27 mouse cellular contexts compared by ENCODE assay signal in genomic region chr1:22353687-22354086, GRCm38 (mm10).
"Had no signal": no experiment of that assay in that cellular context is flagged by ENCODE, and none has a peak within 500 bp of the region (broad histone marks: within the 10 kb centered on the region; RNA-seq: fewer than 3 reads in every experiment).

No protein-coding gene starts in this region.

- H3K27ac ChIP-seq: heart, adult 2 months; heart, embryonic 13.5 days; heart, embryonic 15.5 days; hindbrain, embryonic 13.5 days; hindbrain, embryonic 15.5 days; hindbrain, postnatal 0 days; kidney, embryonic 15.5 days; kidney, postnatal 0 days; limb, embryonic 13.5 days; limb, embryonic 15.5 days; liver, embryonic 12.5 days; liver, embryonic 14.5 days had no signal

- H3K27me3 ChIP-seq: heart, embryonic 13.5 days; heart, embryonic 15.5 days; hindbrain, embryonic 13.5 days; hindbrain, embryonic 15.5 days; kidney, embryonic 15.5 days; limb, embryonic 13.5 days; limb, embryonic 15.5 days; liver, embryonic 12.5 days had no signal

- H3K36me3 ChIP-seq: heart, embryonic 13.5 days; heart, embryonic 15.5 days; hindbrain, embryonic 13.5 days; kidney, embryonic 15.5 days; limb, embryonic 13.5 days; limb, embryonic 15.5 days; liver, embryonic 12.5 days had no signal

- H3K9ac ChIP-seq: heart, embryonic 13.5 days; heart, embryonic 15.5 days; hindbrain, embryonic 13.5 days; hindbrain, embryonic 15.5 days; kidney, embryonic 15.5 days; limb, embryonic 13.5 days; limb, embryonic 15.5 days; liver, embryonic 12.5 days; liver, embryonic 14.5 days had no signal

- ATAC-seq: hindbrain, postnatal 0 days; intestine, embryonic 16.5 days; liver, embryonic 12.5 days had no signal

- H3K4me2 ChIP-seq: heart, embryonic 11.5 days; heart, embryonic 13.5 days; heart, embryonic 15.5 days; hindbrain, embryonic 13.5 days; hindbrain, embryonic 15.5 days; kidney, embryonic 15.5 days; limb, embryonic 13.5 days; limb, embryonic 15.5 days; liver, embryonic 12.5 days had no signal

- H3K9me3 ChIP-seq: heart, embryonic 13.5 days; heart, embryonic 15.5 days; hindbrain, embryonic 13.5 days; hindbrain, embryonic 15.5 days; kidney, embryonic 15.5 days; limb, embryonic 13.5 days; limb, embryonic 15.5 days; liver, embryonic 12.5 days had no signal

- H3K4me1 ChIP-seq: hindbrain, embryonic 13.5 days; hindbrain, embryonic 15.5 days; kidney, embryonic 15.5 days; limb, embryonic 13.5 days; limb, embryonic 15.5 days; liver, embryonic 12.5 days had no signal

- DNase-seq: gastrocnemius, postnatal 14 days; gastrocnemius, postnatal 36 days; heart, adult 11 months; heart, adult 2 months; heart, postnatal 14 days; heart, postnatal 36 days; kidney, adult 11 months; kidney, adult 2 months; kidney, adult 9 months; kidney, postnatal 14 days; kidney, postnatal 36 days; layer of hippocampus, adult 9-11 months; layer of hippocampus, postnatal 36 days; left cerebral cortex, postnatal 4 days had no signal

- H3K4me3 ChIP-seq: heart, adult 2 months; heart, embryonic 13.5 days; heart, embryonic 15.5 days; hindbrain, embryonic 13.5 days; hindbrain, embryonic 15.5 days; kidney, embryonic 15.5 days; limb, embryonic 13.5 days; limb, embryonic 15.5 days; liver, embryonic 12.5 days had no signal
